13 mouse cellular contexts compared by ENCODE assay signal in the genomic region with DNA sequence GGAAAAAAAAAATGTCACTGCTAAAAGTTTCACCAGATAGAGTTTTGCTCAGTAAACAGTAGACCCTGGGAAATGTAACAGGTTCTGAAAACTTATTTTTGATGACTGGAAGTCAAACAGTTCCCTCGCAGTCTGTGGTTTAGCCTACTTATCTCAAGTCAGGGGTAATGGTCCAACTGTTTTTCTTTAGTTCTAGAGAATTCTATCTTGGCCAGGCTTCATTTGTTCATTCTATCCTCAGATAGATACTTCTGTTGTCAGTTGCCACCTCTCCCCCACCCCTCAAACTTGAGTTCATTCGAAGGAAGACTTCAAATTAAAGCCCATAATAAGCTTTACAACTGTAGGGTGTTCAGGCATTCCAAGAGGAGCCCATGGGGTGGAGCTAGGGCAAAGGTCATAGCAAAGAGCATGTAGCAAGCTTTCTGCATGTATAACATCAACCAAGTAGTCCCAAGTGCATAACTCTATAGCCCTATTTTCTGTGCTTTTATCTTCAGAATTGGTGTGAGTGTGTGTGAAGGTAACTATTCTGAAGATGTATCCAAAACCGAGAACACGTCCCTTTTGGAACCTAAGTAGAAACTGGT. TPM values are rescaled to one million over a fixed set of nuclear protein-coding genes. Genes with fewer than 3 reads are reported as not detected.
DNase-seq lines count a peak whose midpoint lies in the region; ATAC-seq and TF ChIP-seq lines count a peak whose summit lies in the region.
"Had no signal": no experiment of that assay in that cellular context is flagged by ENCODE, and none has a peak within 500 bp of the region (broad histone marks: within the 10 kb centered on the region; RNA-seq: fewer than 3 reads in every experiment).

No protein-coding gene starts in this region.

- H3K36me3 ChIP-seq in kidney, adult 2 months (ENCODE audit: control insufficient read depth, insufficient read depth, low read length): no peaks in the 10 kb centered on the region
- no peaks in the 10 kb centered on the region for H3K36me3 ChIP-seq in limb, embryonic 15.5 days
- H3K36me3 ChIP-seq in stomach, postnatal 0 days (ENCODE audit: control insufficient read depth, insufficient read depth, low read length): no peaks in the 10 kb centered on the region

- no peak overlapping the region for H3K4me2 ChIP-seq in limb, embryonic 15.5 days
- no peak overlapping the region for H3K4me2 ChIP-seq in stomach, postnatal 0 days (replicated peaks; ENCODE audit: low read depth)

- no peak for ATAC-seq in limb, embryonic 15.5 days (ENCODE audit: insufficient number of reproducible peaks, low FRiP score, low TSS enrichment, low read depth)
- ATAC-seq in stomach, postnatal 0 days (ENCODE audit: low FRiP score, low TSS enrichment): no peak
- ATAC-seq: Patski had no signal

- H3K9me3 ChIP-seq in limb, embryonic 15.5 days: no peaks in the 10 kb centered on the region
- no peaks in the 10 kb centered on the region for H3K9me3 ChIP-seq in stomach, postnatal 0 days (ENCODE audit: control insufficient read depth, low read length)
- H3K9me3 ChIP-seq: forebrain, embryonic 13.5 days had no signal

- H3K4me1 ChIP-seq in kidney, adult 2 months (ENCODE audit: control insufficient read depth, insufficient read depth, low read length): peaks cover 4% of the 10 kb centered on the region; the same call in 1 of the 2 replicates
- H3K4me1 ChIP-seq in limb, embryonic 15.5 days: peaks cover 26% of the 10 kb centered on the region
- H3K4me1 ChIP-seq in stomach, postnatal 0 days (replicated peaks; ENCODE audit: control insufficient read depth, insufficient read depth): no peaks in the 10 kb centered on the region; the same call in 1 of the 2 replicates

- TF ChIP-seq CTCF in kidney, adult 2 months (conservative IDR thresholded peaks at IDR 0.05; ENCODE audit: insufficient read depth, insufficient read length, low read depth, low read length): no peak
- no peak for TF ChIP-seq CTCF in stomach, postnatal 0 days (IDR thresholded peaks at IDR 0.05; ENCODE audit: low read depth)

- no peaks in the 10 kb centered on the region for H3K27me3 ChIP-seq in kidney, adult 2 months (replicated peaks; ENCODE audit: control insufficient read depth, insufficient read depth, low read length)
- no peaks in the 10 kb centered on the region for H3K27me3 ChIP-seq in limb, embryonic 15.5 days
- H3K27me3 ChIP-seq in stomach, postnatal 0 days (ENCODE audit: control insufficient read depth, insufficient read depth, low read length): no peaks in the 10 kb centered on the region
- H3K27me3 ChIP-seq: Patski had no signal

- no peak for TF ChIP-seq POLR2A in kidney, adult 2 months (IDR thresholded peaks at IDR 0.05; ENCODE audit: low read depth, low read length)

- no peak overlapping the region for H3K4me3 ChIP-seq in kidney, adult 2 months (ENCODE audit: insufficient read depth, low read depth, low read length)
- no peak overlapping the region for H3K4me3 ChIP-seq in limb, embryonic 15.5 days
- H3K4me3 ChIP-seq in stomach, postnatal 0 days (ENCODE audit: low read depth, low read length): no peak overlapping the region

- DNase-seq in kidney, adult 2 months: peak; percentile 59
- DNase-seq in kidney, postnatal 10 days: no peak
- peak; percentile 11 for DNase-seq in thymus, postnatal 4 days
- DNase-seq in thymus, postnatal 25 days: no peak
- no peak for DNase-seq in stomach, postnatal 0 days (ENCODE audit: low spot score)
- no peak for DNase-seq in cerebellum, postnatal 14 days
- no peak for DNase-seq in gastrocnemius, postnatal 14 days
- DNase-seq: cerebellum, adult 9-10 months; layer of hippocampus, adult 9-11 months; left cerebral cortex, postnatal 4 days had no signal

- intact Hi-C loops in gastrocnemius, postnatal 14 days (cut with DNase I; ENCODE audit: low total_unique reads): no loop called here

- H3K27ac ChIP-seq in kidney, adult 2 months (ENCODE audit: insufficient read depth, low read depth, low read length): no peak overlapping the region
- peak overlapping the region; percentile 17; the same call in 1 of the 2 replicates for H3K27ac ChIP-seq in limb, embryonic 15.5 days
- H3K27ac ChIP-seq in stomach, postnatal 0 days (replicated peaks): peak overlapping the region; percentile 94; the same call in 1 of the 2 replicates
- H3K27ac ChIP-seq: forebrain, embryonic 13.5 days had no signal

- WGBS in kidney, adult 2 months: 65% methylated on average over 4 of the region's 4 CpGs
- 46% methylated on average over 4 of the region's 4 CpGs for WGBS in limb, embryonic 15.5 days
- WGBS in stomach, postnatal 0 days: 55% methylated on average over 4 of the region's 4 CpGs

- no peak for TF ChIP-seq EP300 in stomach, postnatal 0 days (optimal IDR thresholded peaks at IDR 0.05)

- no peak overlapping the region for H3K9ac ChIP-seq in limb, embryonic 15.5 days
- H3K9ac ChIP-seq in stomach, postnatal 0 days (ENCODE audit: low read length): no peak overlapping the region

RNA-seq across cellular contexts. Expression of gene Rreb1, which starts 46.2 kb away (rescaled TPM):
- polyA plus RNA-seq in kidney, adult 2 months (2012; rRNA removed): 16.7 and 18.3 TPM in 2 replicates
- polyA plus RNA-seq in limb, embryonic 15.5 days (2015; fragmentation: Nextera tagmentation; extraction: Ambion mirVana): 13.5 and 15.2 TPM in 2 replicates
- polyA plus RNA-seq in stomach, postnatal 0 days (2015; fragmentation: Nextera tagmentation; extraction: Ambion mirVana): 5.9 and 6.0 TPM in 2 replicates
- total RNA-seq in gastrocnemius, postnatal 14 days (2021): 10 to 100 TPM; 26.2 to 32.9 TPM

Comparison
In these comparisons a context has a peak if more than half of its experiments do, and no peak if none do; other contexts are left out.
1. DNase-seq: peak in kidney, adult 2 months (single experiment) and thymus, postnatal 4 days (single experiment); none in kidney, postnatal 10 days (single experiment), thymus, postnatal 25 days (single experiment), stomach, postnatal 0 days (single experiment), cerebellum, postnatal 14 days (0 of 2) and gastrocnemius, postnatal 14 days (single experiment).